Mouse (Mus musculus): ENCODE data around the gene Gatc. TPM values are rescaled to one million over a fixed set of nuclear protein-coding genes. Genes with fewer than 3 reads are reported as not detected.
A peak's percentile ranks its signal among the peaks of the same experiment; 100 is the strongest.
"Not testable (repeated sequence)": the region's sequence is repeated elsewhere in the genome, so short reads cannot be mapped to it uniquely, and the experiment has no call there.

Gatc gene
- total and polyA plus RNA-seq, 3 experiments = 8.6 to 90.0 (median 11.7) TPM

DNA sequence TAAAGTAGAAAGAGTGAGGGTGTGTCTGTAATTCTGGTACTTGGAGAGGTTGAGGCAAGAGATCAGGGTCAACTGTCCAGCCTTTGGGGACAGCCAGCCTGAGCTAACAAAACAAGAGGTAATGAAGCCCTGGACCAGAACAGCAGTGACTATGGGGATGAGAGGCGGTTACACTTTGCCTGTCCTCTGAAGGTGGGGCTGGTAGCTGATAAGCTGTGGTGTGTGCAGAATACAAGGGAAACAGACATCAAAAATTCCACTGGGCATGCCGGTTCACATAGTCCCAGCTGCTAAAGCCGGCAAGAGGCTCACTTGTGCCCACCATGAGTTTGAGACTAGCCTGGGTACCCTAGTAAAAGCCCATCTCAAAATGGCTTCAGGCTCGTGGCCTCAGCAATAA, 28.6 kb downstream of the Gatc start:
- TF ChIP-seq GATA2 (IDR thresholded peaks at IDR 0.05; ENCODE audit: borderline replicate concordance, low read depth, low read length) (no peak), GATA1 (IDR thresholded peaks at IDR 0.05; ENCODE audit: borderline replicate concordance, low read length) (no peak), CTCF (IDR thresholded peaks at IDR 0.05; ENCODE audit: low read depth, low read length) (no peak), POLR2AphosphoS5 (IDR thresholded peaks at IDR 0.05; ENCODE audit: insufficient replicate concordance, low read depth, low read length) (no peak), TAL1 (conservative IDR thresholded peaks at IDR 0.05; ENCODE audit: low read depth, low read length) (no peak)
- Histone ChIP-seq H3K9me3 (replicated peaks) (no peaks in the 10 kb centered on the region), H3K36me3 (replicated peaks) (peaks cover 10% of the 10 kb centered on the region), H3K27me3 (ENCODE audit: insufficient read depth, low read length) (peaks cover 5% of the 10 kb centered on the region; the same call in 1 of the 2 replicates), H3K4me3 (ENCODE audit: low read depth, low read length) (no peak overlapping the region), H3K4me1 (ENCODE audit: insufficient read depth, low read depth, low read length) (peaks cover 25% of the 10 kb centered on the region)
- ATAC-seq (ENCODE audit: extremely low read depth, insufficient number of reproducible peaks, low FRiP score, poor library complexity, severe bottlenecking) = no peak
- DNase-seq (ENCODE audit: low spot score) = no peak

DNA sequence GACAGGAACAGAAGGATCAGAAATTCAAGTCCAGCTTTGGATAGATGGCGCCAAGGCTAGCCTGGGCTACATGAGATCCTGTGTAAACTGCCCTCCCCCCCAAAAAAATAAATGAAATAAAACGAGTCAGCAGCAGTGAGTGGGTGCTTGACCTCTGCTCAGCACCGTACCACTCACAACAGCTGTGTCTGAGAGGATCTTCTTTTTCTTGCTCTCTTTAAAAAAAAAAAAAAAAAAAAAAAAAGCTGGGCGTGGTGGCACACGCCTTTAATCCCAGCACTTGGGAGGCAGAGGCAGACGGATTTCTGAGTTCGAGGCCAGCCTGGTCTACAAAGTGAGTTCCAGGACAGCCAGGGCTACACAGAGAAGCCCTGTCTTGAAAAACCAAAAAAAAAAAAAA, 38.8 kb downstream of the Gatc start:
- not testable (repeated sequence) for H3K9me3 ChIP-seq (replicated peaks); ATAC-seq (ENCODE audit: extremely low read depth, insufficient number of reproducible peaks, low FRiP score, poor library complexity, severe bottlenecking); H3K27me3 ChIP-seq (ENCODE audit: insufficient read depth, low read length); DNase-seq (ENCODE audit: low spot score); H3K4me3 ChIP-seq (ENCODE audit: low read depth, low read length)
- Histone ChIP-seq H3K36me3 (replicated peaks) (peaks cover 33% of the 10 kb centered on the region), H3K4me1 (ENCODE audit: insufficient read depth, low read depth, low read length) (peaks cover 38% of the 10 kb centered on the region)

DNA sequence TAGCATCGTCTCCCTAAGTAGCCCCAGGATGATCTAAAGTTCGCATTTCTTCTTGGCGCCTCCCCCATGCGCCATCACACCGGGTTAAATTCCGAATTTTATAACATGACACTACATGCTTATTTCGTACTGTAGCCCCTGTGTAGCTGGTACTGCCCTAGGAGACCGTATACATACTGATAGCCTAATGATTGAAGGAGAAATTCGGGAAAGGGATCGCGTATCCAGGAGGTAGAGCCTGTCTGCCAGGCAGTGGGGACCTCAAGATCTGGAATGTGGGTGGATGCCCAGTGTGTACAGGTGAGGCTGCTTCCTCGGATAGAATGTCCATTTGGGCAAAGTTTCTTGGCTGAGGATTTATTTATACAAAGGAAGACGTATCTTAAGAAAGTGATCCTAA, 39.4 kb downstream of the Gatc start:
- DNase-seq (ENCODE audit: low spot score) = no peak
- peaks cover 44% of the 10 kb centered on the region for H3K4me1 ChIP-seq (ENCODE audit: insufficient read depth, low read depth, low read length)
- TF ChIP-seq POLR2AphosphoS5 (IDR thresholded peaks at IDR 0.05; ENCODE audit: insufficient replicate concordance, low read depth, low read length) (no peak), GATA1 (IDR thresholded peaks at IDR 0.05; ENCODE audit: borderline replicate concordance, low read length) (no peak), TAL1 (conservative IDR thresholded peaks at IDR 0.05; ENCODE audit: low read depth, low read length) (no peak), GATA2 (IDR thresholded peaks at IDR 0.05; ENCODE audit: borderline replicate concordance, low read depth, low read length) (no peak), CTCF (IDR thresholded peaks at IDR 0.05; ENCODE audit: low read depth, low read length) (no peak)
- H3K4me3 ChIP-seq (ENCODE audit: low read depth, low read length) = peak overlapping the region; percentile 94
- no peaks in the 10 kb centered on the region for H3K9me3 ChIP-seq (replicated peaks)
- H3K36me3 ChIP-seq (replicated peaks) = peaks cover 39% of the 10 kb centered on the region
- H3K27me3 ChIP-seq (ENCODE audit: insufficient read depth, low read length) = no peaks in the 10 kb centered on the region
- ATAC-seq (ENCODE audit: extremely low read depth, insufficient number of reproducible peaks, low FRiP score, poor library complexity, severe bottlenecking) = no peak

DNA sequence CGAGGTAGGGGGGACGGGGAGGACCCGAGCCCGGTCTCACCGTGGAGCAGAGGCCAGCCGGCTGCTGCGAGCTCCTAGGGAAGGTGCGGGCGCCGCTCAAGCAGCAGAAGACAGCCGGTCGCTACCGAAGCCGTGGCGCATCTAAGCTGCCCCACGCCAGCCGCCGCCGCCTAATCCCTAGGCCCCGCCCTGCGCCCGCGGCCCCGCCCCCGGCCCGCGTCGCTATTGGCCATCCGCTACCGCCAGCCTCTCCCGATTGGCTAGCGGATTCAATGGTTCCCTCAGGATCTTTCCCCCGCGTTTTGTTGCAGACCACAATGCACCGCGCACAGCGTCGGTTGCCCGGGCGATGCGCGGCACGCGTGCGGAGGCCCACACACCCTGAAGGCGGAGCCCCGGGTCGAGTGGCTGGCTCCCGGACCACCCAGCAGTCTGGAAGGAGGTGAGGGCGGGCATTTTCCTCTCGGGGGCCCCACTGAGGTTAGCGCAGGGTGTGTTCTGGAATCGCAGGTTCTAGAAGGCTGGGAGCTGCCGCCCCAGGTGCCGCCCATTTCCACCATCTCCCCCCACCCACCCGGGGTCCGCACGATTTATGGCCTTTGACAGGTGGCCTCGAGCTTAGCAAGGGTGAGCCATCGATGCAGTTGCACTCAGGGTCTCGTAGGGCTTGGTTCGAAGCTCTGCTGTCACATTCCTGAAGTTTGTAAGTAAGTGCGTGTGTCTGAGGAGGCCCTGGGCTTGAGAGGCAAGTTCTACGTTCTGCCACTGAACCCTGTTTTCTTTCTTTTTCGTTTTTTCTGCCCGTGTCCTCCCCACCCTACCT, 40.0 kb downstream of the Gatc start, which contains the start of gene Dynll1:
Gene Dynll1 (minus strand): TSS at position 208 of the 823 bp plus-strand sequence.
- Histone ChIP-seq H3K36me3 (replicated peaks) (peaks cover 45% of the 10 kb centered on the region), H3K4me3 (ENCODE audit: low read depth, low read length) (peak within 1 kb of the TSS; percentile 94), H3K9me3 (replicated peaks) (no peaks in the 10 kb centered on the region), H3K4me1 (ENCODE audit: insufficient read depth, low read depth, low read length) (peaks cover 50% of the 10 kb centered on the region), H3K27me3 (ENCODE audit: insufficient read depth, low read length) (no peaks in the 10 kb centered on the region)
- no peak for TF ChIP-seq TAL1 (conservative IDR thresholded peaks at IDR 0.05; ENCODE audit: low read depth, low read length)
- no peak for TF ChIP-seq CTCF (IDR thresholded peaks at IDR 0.05; ENCODE audit: low read depth, low read length)
- TF ChIP-seq POLR2AphosphoS5 (IDR thresholded peaks at IDR 0.05; ENCODE audit: insufficient replicate concordance, low read depth, low read length) = no peak
- no peak for TF ChIP-seq GATA2 (IDR thresholded peaks at IDR 0.05; ENCODE audit: borderline replicate concordance, low read depth, low read length)
- no peak for TF ChIP-seq GATA1 (IDR thresholded peaks at IDR 0.05; ENCODE audit: borderline replicate concordance, low read length)
- peak; percentile 94 for DNase-seq (ENCODE audit: low spot score)
- peak; percentile 79 for ATAC-seq (ENCODE audit: extremely low read depth, insufficient number of reproducible peaks, low FRiP score, poor library complexity, severe bottlenecking)

DNA sequence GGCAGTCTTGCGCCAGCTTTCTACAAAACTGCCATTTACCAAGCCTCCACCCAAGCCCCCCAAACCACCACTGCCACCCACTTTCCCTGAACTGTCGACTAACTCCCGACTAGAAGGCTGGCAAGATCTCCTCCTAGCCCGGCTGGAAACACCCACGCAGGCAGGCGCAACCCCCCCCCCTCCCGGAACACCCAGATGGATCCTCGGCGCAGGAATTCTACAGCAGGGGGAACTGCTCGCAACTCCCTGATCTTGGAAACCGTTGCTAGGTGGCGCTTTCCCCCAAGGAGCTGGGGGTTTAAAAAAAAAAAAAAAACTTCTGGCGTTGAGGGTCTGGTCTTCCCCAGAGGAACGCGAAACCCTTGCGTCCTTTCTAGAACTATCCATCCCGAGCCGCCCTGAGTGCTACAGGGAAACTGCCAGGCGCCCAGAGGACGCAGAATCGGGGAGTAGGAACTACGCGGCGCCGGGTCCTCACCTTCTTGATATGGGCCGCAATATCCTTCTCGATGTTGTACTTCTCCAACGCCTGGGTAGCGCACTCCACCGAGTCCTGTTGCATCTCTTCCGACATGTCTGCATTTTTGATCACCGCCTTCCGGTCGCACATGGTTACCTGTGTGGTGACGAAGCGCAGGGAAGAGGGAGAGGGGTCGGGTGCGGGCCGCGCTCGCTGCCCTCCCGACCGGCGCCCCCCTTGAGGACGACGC, 40.8 kb downstream of the Gatc start:
- TF ChIP-seq POLR2AphosphoS5 (IDR thresholded peaks at IDR 0.05; ENCODE audit: insufficient replicate concordance, low read depth, low read length) = no peak; the same call in 1 of the 2 replicates
- ATAC-seq (ENCODE audit: extremely low read depth, insufficient number of reproducible peaks, low FRiP score, poor library complexity, severe bottlenecking) = no peak
- Histone ChIP-seq H3K36me3 (replicated peaks) (peaks cover 51% of the 10 kb centered on the region), H3K27me3 (ENCODE audit: insufficient read depth, low read length) (no peaks in the 10 kb centered on the region), H3K9me3 (replicated peaks) (no peaks in the 10 kb centered on the region), H3K4me3 (ENCODE audit: low read depth, low read length) (peak overlapping the region; percentile 94), H3K4me1 (ENCODE audit: insufficient read depth, low read depth, low read length) (peaks cover 58% of the 10 kb centered on the region)
- peak; percentile 45 for DNase-seq (ENCODE audit: low spot score)

DNA sequence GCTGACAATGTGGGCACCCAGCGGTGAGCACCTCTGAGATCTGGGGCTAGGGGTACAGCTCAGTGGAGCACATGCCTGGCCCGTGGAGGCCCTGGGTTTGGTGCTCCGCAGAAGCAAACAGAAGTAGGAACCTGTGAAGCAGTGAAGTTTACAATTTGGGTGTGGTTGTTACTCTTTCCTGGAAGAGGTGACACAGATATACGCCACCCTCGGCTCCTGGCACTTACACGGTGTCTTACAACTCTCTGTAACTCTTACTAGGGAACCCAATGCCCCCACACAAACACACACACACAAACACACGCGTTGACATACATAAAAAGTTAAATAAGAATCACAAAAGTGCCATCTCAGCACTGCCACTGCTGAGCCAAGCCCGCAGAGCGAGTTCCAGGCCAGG, 44.6 kb downstream of the Gatc start:
- TF ChIP-seq TAL1 (conservative IDR thresholded peaks at IDR 0.05; ENCODE audit: low read depth, low read length) (no peak), CTCF (IDR thresholded peaks at IDR 0.05; ENCODE audit: low read depth, low read length) (no peak), POLR2AphosphoS5 (IDR thresholded peaks at IDR 0.05; ENCODE audit: insufficient replicate concordance, low read depth, low read length) (no peak)
- peak overlapping the region; percentile 55; the same call in 1 of the 2 replicates for H3K4me3 ChIP-seq (ENCODE audit: low read depth, low read length)
- no peak for ATAC-seq (ENCODE audit: extremely low read depth, insufficient number of reproducible peaks, low FRiP score, poor library complexity, severe bottlenecking)
- no peaks in the 10 kb centered on the region for H3K27me3 ChIP-seq (ENCODE audit: insufficient read depth, low read length)
- H3K36me3 ChIP-seq (replicated peaks) = peaks cover 81% of the 10 kb centered on the region
- H3K9me3 ChIP-seq (replicated peaks) = no peaks in the 10 kb centered on the region
- H3K4me1 ChIP-seq (ENCODE audit: insufficient read depth, low read depth, low read length) = peaks cover 59% of the 10 kb centered on the region
- DNase-seq (ENCODE audit: low spot score) = no peak

Measured in G1E (cell line).